Mouse (Mus musculus) forelimb bud, embryonic 11.5 days (tissue): ENCODE data around the gene Akap12.

Experiments used
- DNase-seq: peaks from one replicate; pipeline ENCODE4 v3.0.0-alpha.2; 2012; ENCODE audit warnings: low read depth, low spot score

Akap12 gene

DNA sequence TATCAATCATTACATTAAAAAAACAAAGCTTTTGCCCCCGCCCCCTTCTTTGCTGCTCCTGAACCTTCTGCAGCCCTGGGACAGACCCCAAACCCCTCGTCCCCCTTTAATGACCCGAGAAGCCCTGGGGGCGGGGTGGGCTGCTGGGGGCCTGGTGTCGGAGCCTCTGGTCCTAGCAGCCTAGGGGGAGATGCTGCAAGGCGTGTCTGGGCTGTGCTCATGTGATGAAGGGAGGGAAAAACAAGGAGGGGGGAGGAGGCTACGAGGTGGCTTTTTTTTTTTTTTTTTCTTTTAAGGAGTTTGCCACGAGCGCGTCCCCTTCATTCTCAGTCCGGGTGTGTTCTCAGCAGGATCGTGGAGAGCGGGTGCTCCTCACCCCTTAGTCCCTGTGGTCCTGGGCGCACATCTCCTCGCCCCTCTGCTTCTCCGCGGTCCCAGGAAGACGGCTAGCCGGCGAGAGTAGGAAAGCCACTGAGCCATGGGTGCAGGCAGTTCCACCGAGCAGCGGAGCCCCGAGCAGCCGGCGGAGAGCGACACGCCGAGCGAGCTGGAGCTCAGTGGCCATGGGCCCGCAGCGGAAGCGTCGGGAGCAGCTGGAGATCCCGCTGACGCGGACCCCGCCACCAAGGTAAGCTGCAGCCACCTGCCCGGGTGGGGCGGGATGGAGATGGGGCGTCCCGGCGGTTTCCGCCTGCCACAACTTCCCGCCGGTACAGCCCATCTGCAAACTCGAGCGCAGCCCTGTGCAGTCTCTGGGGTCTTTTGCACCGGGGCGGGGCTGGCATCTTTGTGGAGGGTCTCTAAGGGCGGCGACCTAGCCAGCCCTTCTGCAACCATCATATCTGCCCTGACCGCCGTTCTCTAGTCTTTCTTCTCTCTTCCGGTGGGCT is at the start of gene Akap12:
TSS of gene Akap12 (plus strand) at position 340 of the 890 bp plus-strand sequence.
- DNase-seq = peak; percentile 35

DNA sequence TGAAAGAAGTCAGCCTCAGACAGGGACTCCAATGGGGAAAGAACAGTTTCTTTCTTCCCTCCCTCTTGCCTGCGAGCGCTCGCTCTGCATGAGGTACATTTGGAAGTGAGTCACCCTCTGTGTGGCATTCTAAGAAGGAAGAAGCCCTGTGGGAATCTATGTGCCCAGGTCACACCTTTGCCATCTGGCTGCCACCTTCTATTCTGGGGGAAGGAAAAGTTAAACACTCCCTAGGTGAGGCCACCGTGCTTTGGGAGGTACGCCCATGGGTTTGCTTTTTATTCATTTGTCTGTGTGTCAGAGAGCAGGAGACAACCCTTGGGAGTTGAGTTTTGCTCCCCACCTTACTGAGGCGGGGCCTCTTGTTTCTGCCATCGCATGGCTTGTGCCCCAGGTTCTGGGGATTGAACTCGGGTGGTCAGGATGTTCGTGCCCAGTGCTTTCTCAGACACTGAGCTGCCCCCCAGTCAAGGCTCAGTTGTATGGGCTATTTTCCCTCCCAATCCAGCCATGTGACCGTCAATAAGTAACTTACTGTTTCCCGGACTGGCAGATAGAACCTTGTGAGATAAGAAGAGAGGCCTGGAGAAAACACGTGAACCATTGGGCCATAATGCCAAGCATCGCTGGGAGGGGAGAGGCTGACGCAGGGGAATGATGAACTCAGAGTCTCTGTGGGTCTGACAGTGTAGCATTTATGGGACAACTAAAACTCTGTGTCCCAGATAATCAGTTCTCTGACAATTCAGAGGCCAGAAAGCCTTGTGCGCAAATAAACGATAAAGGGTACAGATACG is 35.4 kb upstream of the Akap12 start:
- DNase-seq = no peak

- no peak for DNase-seq
These were observed 33.1 kb upstream of the Akap12 start for GRCm38 (mm10) chr10:4233102-4233501.

- no peak for DNase-seq
These were observed 26.2 kb upstream of the Akap12 start for GRCm38 (mm10) chr10:4239794-4240574.

GRCm38 (mm10) chr10:4243591-4244300 is 22.4 kb upstream of the Akap12 start:
- no peak for DNase-seq

DNA sequence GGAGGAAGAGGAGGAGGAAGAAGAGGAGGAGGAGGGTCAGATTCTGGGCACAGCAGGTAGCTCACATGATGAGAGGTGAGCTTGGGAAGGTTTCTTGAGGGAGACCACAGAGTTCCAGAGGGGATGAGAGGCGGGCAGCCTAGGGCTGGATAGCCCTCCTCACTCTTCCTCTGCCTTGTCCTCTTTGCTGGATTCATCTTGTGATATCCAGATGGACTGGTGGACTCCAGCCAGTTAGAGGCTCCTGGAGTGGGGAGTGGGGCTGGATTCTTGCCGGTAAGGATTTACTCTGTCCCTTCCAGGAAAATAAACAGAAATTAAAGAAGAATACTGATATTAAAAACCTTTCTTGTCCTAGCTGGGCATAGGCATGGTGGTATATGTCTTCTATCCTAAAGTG is 20.4 kb upstream of the Akap12 start:
- DNase-seq = no peak

DNA sequence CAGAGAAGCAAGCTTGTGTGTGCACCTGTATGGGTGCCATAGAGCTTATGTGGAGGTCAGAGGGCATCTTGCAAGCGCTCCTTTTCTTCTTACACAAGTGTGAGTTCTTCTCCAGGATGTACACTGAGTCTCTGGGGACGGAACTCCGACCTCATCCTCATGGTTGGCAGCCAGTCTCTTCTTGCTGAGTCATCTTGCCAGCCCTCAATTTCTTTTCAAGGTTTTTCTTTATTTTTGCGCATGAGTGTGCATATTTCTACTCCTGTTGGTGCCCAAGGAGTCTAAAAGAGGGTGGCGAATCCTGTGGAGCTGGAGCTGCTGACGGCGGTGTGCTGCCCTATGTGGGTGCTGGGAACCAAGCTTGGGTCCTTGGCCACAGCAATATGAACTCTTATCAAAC is 19.8 kb upstream of the Akap12 start:
- DNase-seq = no peak

GRCm38 (mm10) chr10:4249235-4249845 is 16.8 kb upstream of the Akap12 start:
- no peak for DNase-seq

DNA sequence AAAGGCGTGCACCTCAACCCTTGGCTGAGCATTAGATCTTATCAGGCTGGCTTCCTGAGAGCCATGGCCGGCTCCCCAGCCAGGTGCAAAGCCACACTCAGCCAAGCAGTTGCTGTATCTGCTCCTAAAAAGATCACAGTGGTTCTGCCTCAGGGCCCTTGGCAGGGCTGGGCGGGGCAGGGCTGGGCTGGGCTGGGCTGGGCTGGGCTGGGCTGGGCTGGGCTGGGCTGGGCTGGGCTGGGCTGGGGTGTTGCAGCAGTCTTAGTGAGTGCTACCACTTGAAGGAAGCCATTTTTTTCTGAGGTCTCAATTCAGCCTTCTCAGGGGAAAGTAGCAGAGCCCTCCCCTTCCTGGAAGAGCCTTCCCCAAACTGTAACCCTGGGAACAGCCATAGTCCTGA is 15.5 kb upstream of the Akap12 start:
- no peak for DNase-seq

GRCm38 (mm10) chr10:4253613-4254012 is 12.6 kb upstream of the Akap12 start:
- DNase-seq = no peak

GRCm38 (mm10) chr10:4254459-4254858 is 11.7 kb upstream of the Akap12 start:
- DNase-seq = no peak

DNA sequence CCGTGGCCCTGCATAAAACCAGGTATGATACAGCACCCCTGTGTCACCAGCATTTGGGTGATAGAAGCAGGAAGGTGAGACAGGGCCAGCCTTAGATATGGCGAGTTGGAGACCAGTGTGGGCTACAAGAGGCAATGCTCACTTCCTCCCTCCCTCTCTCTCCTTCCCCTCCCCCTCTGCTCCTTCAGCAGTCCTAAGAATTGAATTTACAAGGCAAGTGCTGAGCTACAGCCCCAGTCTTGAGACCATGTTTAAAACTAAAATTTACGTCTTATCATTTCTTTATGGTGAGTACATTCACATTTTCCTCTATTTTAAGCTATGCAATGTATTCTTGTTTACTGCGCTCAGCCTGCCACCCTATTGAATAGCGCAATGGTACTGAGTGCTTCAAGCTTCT is 5.3 kb upstream of the Akap12 start:
- DNase-seq = no peak

DNA sequence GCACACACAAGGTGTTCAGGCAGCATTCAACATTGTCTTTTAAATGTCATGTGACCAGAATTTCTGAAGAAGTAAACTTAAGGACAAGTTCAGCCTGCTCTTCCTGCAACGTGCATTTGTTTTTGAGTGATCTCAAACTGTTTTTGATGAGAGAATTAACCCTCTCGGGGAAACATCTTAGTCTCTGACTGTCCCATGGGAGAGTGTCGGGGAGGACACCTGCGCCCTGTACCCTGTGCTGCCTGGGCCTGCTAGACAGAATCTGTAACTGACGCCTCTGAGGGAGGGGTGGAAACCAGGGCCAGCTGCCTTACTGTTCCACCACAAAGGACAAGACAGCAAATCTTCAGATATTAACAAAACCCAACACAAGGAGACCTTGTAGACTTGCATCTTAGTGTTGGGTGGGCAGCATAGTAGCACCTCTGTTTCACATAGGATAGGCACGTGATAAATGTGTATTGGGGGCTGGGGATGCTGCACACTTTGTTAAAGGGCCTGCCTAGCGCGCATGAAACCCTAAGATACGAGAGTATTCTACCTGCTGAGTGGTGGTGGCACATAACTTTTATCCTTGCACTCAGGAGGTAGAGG is 4.7 kb upstream of the Akap12 start:
- DNase-seq = no peak

DNA sequence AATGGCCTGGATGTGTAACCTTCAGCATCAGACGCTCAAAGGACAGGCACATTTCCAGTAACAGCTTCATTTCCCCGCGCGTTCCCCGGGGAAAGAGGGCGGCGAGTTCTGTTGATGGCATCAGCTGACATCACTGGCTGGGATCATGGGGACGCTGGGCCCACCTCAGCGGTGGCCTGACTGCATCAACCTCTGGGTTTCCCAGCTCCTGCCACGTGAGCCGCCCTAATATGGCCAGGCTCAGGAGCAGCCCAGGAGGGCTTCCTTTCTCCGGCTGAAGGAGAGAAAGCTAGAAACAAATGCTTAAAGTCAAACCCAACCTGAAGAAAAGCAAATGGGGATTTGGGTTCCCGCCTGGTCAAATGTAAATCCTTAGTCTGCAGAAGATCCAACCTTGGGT is 539 bp upstream of the Akap12 start:
- DNase-seq = peak; percentile 24

DNA sequence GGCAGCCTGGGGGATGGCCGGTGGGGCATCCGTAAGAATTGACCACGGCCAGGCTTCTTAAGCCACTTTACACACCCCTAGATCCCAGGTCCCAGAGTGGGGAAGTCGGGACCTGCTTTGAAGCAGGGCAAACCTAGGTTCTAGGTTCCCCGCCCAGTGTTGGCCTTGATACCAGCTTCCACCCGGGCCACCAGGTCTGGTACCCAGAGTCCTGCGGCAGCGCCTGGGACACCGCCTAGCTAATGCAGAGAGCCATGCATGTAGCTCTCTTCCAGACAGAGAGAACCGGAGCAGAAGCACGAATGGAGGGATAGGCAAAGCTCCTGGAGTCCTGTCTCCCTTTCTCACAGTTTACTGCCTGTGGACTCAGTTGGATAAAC is 741 bp downstream of the Akap12 start:
- peak; percentile 24 for DNase-seq

DNA sequence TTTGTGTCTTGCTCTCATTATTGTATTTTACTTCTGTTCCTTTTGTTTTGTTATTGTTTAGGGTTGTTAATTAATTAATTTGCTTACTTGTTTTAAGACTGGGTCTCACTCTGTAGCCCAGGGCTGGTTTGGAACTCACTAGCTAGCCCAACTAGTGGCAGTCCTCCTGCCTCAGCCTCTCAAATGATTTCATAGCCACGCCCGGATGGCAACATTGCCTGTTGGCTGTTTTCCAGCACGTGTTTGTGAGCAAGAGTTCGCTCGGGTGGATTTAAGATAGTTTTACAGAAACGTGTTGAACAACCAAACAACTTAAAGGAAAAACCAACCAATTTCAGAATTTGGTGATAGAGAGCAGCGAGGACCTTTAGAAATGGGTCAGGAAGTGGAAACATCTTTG is 1.3 kb downstream of the Akap12 start:
- no peak for DNase-seq

GRCm38 (mm10) chr10:4268140-4268539 is 2.0 kb downstream of the Akap12 start:
- DNase-seq = no peak

GRCm38 (mm10) chr10:4275572-4275971 is 9.4 kb downstream of the Akap12 start:
- no peak for DNase-seq

DNA sequence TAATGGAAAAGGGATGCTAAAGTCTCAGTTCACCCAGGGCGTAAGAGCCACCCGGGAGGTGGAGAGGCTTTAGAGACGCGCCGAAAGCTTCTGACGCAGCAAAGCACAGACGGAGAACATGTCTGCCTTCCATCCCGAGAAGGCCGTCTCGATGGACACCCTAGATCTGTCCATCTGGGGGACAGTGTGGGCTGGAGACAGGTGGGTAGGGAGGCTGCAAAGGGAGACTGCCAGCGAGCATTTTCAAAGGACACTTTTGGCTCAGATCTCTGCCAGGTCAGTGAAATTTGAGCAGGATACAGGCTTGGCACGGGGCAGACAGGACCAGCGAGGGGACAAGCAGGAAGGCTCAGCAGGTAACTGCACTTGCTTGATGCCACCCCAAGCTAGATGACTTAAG is 9.9 kb downstream of the Akap12 start:
- no peak for DNase-seq

GRCm38 (mm10) chr10:4278041-4278440 is 11.9 kb downstream of the Akap12 start:
- DNase-seq = no peak

DNA sequence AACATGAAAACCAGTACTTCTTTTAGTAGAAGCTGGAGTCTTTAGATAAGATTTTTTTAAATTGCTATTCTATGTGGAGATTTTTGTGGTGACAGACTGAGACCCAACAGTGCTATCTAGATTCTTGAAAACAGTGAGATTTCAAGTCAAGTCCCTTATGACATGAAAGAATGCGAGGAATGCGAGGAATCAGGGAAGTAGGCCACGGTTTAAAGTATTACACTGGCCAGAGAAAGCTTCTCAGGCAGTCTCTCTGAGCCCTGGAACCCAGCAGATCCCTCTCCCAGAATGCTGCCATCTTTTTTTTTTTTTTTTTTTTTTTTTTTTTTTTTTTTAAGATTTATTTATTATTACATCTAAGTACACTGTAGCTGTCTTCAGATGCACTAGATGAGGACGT is 16.2 kb downstream of the Akap12 start:
- no peak for DNase-seq
